ENCODE assay signal across 8 mouse cellular contexts in the genomic region with DNA sequence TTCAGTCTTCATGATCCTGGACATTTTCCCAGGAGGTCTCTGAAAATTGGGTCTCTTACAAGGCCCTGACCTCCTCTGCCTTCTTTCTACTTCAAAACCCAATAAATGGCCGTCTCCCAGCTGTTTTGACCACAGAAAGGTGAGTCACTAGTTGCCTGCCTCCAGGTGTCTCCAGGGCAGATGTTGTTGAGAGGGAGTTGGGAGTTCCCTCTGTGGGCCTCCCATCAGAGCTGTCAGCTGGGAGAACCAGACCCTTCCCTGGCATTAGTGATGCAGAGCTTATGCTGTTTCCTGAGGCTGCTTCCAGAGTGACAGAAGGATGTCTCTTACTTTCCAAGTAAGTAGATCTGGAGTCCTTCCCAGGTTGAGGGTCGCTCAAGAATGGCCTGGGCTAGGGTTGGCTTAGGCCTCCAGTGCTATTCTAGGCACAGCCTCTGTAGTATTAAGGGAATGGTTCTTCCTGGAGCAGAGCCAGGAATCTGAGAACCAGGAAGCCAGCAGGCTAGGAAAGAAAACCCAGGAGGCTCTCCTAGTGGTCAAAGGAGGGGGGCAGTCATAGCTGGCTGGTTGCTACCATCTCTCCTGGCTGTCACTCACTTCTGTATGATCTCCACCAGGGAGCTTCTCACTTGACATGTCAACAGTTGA. TPM values are rescaled to one million over a fixed set of nuclear protein-coding genes. Genes with fewer than 3 reads are reported as not detected.
DNase-seq lines count a peak whose midpoint lies in the region; ATAC-seq and TF ChIP-seq lines count a peak whose summit lies in the region.

No protein-coding gene starts in this region.

- peak; percentile 66 for DNase-seq in adrenal gland, adult 2 months
- DNase-seq in adrenal gland, adult 8-10 months: no peak
- DNase-seq in brain, adult 2 months (ENCODE audit: low read depth, low spot score): peak; percentile 57
- peak; percentile 79 for DNase-seq in gastrocnemius, adult 2 months
- no peak for DNase-seq in hindbrain, embryonic 14.5 days (ENCODE audit: low spot score)
- DNase-seq in frontal cortex, postnatal 25 days (ENCODE audit: low spot score in 2 of 2): no peak

- peak overlapping the region; percentile 99 for H3K4me3 ChIP-seq in gastrocnemius, adult 2 months
- H3K4me3 ChIP-seq in hindbrain, embryonic 14.5 days (replicated peaks; ENCODE audit: low read length): peak overlapping the region; percentile 80
- 0 out of 2 replicates have a peak overlapping the region, but pooled peaks have one; percentile 78 for H3K4me3 ChIP-seq in liver, embryonic 12.5 days
- peak overlapping the region; percentile 74 for H3K4me3 ChIP-seq in neural tube, embryonic 15.5 days (replicated peaks)

- H3K27ac ChIP-seq in gastrocnemius, adult 2 months: peak overlapping the region; percentile 100
- peak overlapping the region; percentile 100 for H3K27ac ChIP-seq in hindbrain, embryonic 14.5 days
- H3K27ac ChIP-seq in liver, embryonic 12.5 days: no peak overlapping the region
- H3K27ac ChIP-seq in neural tube, embryonic 15.5 days (replicated peaks): peak overlapping the region; percentile 99

- intact Hi-C loops in gastrocnemius, adult 2 months (cut with DNase I): loop anchor here (2.0 to 5.0 kb wide), 2 partner anchors 26 to 86 kb away; a partner anchor contains a TSS

- ATAC-seq in hindbrain, embryonic 14.5 days (ENCODE audit: low FRiP score): no peak
- ATAC-seq in liver, embryonic 12.5 days: no peak
- ATAC-seq in neural tube, embryonic 15.5 days (ENCODE audit: low FRiP score): no peak

- H3K4me2 ChIP-seq in hindbrain, embryonic 14.5 days (replicated peaks): peak overlapping the region; percentile 84
- H3K4me2 ChIP-seq in liver, embryonic 12.5 days: no peak overlapping the region
- H3K4me2 ChIP-seq in neural tube, embryonic 15.5 days: peak overlapping the region; percentile 83

- peaks cover 50% of the 10 kb centered on the region for H3K4me1 ChIP-seq in hindbrain, embryonic 14.5 days (replicated peaks; ENCODE audit: control insufficient read depth, insufficient read depth, low read length)
- H3K4me1 ChIP-seq in liver, embryonic 12.5 days: peaks cover 27% of the 10 kb centered on the region
- H3K4me1 ChIP-seq in neural tube, embryonic 15.5 days: peaks cover 63% of the 10 kb centered on the region

- TF ChIP-seq CTCF in gastrocnemius, adult 2 months (IDR thresholded peaks at IDR 0.05): peak; percentile 42

- H3K36me3 ChIP-seq in hindbrain, embryonic 14.5 days (replicated peaks; ENCODE audit: control insufficient read depth, insufficient read depth): peaks cover 28% of the 10 kb centered on the region
- no peaks in the 10 kb centered on the region for H3K36me3 ChIP-seq in liver, embryonic 12.5 days
- H3K36me3 ChIP-seq in neural tube, embryonic 15.5 days: peaks cover 24% of the 10 kb centered on the region

- peak overlapping the region; percentile 95 for H3K9ac ChIP-seq in hindbrain, embryonic 14.5 days
- H3K9ac ChIP-seq in liver, embryonic 12.5 days: no peak overlapping the region
- peak overlapping the region; percentile 97 for H3K9ac ChIP-seq in neural tube, embryonic 15.5 days (replicated peaks)

- no peaks in the 10 kb centered on the region for H3K27me3 ChIP-seq in hindbrain, embryonic 14.5 days (ENCODE audit: control insufficient read depth, insufficient read depth, low read length)
- peaks cover 42% of the 10 kb centered on the region for H3K27me3 ChIP-seq in liver, embryonic 12.5 days (replicated peaks)
- H3K27me3 ChIP-seq in neural tube, embryonic 15.5 days (replicated peaks): no peaks in the 10 kb centered on the region

- WGBS in hindbrain, embryonic 14.5 days: 78% methylated on average over 2 of the region's 2 CpGs
- 77% methylated on average over 2 of the region's 2 CpGs for WGBS in liver, embryonic 12.5 days (ENCODE audit: insufficient replicate concordance)
- 89% methylated on average over 2 of the region's 2 CpGs for WGBS in neural tube, embryonic 15.5 days

- H3K9me3 ChIP-seq in hindbrain, embryonic 14.5 days (ENCODE audit: control insufficient read depth, low read length): no peaks in the 10 kb centered on the region
- H3K9me3 ChIP-seq in liver, embryonic 12.5 days (replicated peaks): no peaks in the 10 kb centered on the region
- H3K9me3 ChIP-seq in neural tube, embryonic 15.5 days (replicated peaks): no peaks in the 10 kb centered on the region

RNA-seq across cellular contexts. Expression of a gene that starts 2.1 kb away (rescaled TPM):
- total RNA-seq in adrenal gland, adult 2 months (2021): 100 to 1,000 TPM; 221 to 429 TPM
- 714 and 755 TPM in 2 replicates for polyA plus RNA-seq in adrenal gland, adult 2 months (2012; rRNA removed)
- total RNA-seq in adrenal gland, adult 8-10 months (2022): 100 to 1,000 TPM; 182 to 291 (median 250) TPM
- total RNA-seq in gastrocnemius, adult 2 months (2021): 100 to 1,000 TPM; 334 to 391 TPM
- polyA plus RNA-seq in hindbrain, embryonic 14.5 days (2014; fragmentation: Nextera tagmentation; extraction: Ambion mirVana): 91.6 and 94.6 TPM in 2 replicates
- polyA plus RNA-seq in liver, embryonic 12.5 days (2016; fragmentation: Nextera tagmentation; extraction: Ambion mirVana): 2.5 and 3.6 TPM in 2 replicates
- 82.8 and 88.7 TPM in 2 replicates for polyA plus RNA-seq in neural tube, embryonic 15.5 days (2015; fragmentation: Nextera tagmentation; extraction: Ambion mirVana)

RNA-seq across cellular contexts. Expression of a gene that starts 25.7 kb away (rescaled TPM):
- total RNA-seq in adrenal gland, adult 2 months (2021): 10 to 100 TPM; 41.2 to 41.5 TPM
- 19.6 TPM in 2 replicates for polyA plus RNA-seq in adrenal gland, adult 2 months (2012; rRNA removed)
- total RNA-seq in adrenal gland, adult 8-10 months (2022): 10 to 100 TPM; 31.3 to 50.4 (median 38.7) TPM
- total RNA-seq in gastrocnemius, adult 2 months (2021): 10 to 100 TPM; 23.8 to 24.7 TPM
- 60.7 and 75.0 TPM in 2 replicates for polyA plus RNA-seq in hindbrain, embryonic 14.5 days (2014; fragmentation: Nextera tagmentation; extraction: Ambion mirVana)
- 29.0 and 29.5 TPM in 2 replicates for polyA plus RNA-seq in liver, embryonic 12.5 days (2016; fragmentation: Nextera tagmentation; extraction: Ambion mirVana)
- polyA plus RNA-seq in neural tube, embryonic 15.5 days (2015; fragmentation: Nextera tagmentation; extraction: Ambion mirVana): 57.0 and 57.4 TPM in 2 replicates

Comparison
In these comparisons a context has a peak if more than half of its experiments do, and no peak if none do; other contexts are left out.
1. DNase-seq: peak in adrenal gland, adult 2 months (single experiment), brain, adult 2 months (single experiment) and gastrocnemius, adult 2 months (single experiment); none in adrenal gland, adult 8-10 months (single experiment), hindbrain, embryonic 14.5 days (single experiment) and frontal cortex, postnatal 25 days (0 of 2).
2. RNA of a gene that starts 2.1 kb away (polyA plus RNA-seq): 714 to 755 TPM in adrenal gland, adult 2 months, 91.6 to 94.6 TPM in hindbrain, embryonic 14.5 days and 82.8 to 88.7 TPM in neural tube, embryonic 15.5 days; 2.5 to 3.6 TPM in liver, embryonic 12.5 days; every median in the first group is over 10 times any median in the second.
3. Peak in every context shown above with its lines, with median percentiles within 50 percentile points of each other: H3K4me3 ChIP-seq.